ENCODE assay signal across 17 mouse cellular contexts in the genomic region with DNA sequence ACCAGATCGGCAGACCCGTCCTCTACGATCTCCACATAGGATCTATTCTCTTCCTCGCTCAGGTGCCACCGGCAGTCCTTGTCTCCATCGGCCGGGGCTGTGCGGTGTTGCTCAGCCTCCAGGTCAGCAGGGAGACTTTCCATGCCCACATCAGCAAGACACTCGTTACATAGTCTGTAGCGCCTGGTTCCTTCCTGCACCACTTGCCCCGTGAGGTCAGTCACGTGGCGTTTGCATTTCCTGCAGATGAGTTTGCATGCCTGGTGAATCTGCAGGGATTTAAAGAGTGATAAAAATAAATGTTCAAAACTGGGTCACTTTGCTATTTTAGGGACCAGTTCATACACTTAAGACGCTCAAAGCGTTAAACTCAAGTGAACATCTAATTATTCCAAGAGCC. TPM values are rescaled to one million over a fixed set of nuclear protein-coding genes. Genes with fewer than 3 reads are reported as not detected.
A peak's percentile ranks its signal among the peaks of the same experiment; 100 is the strongest.
DNase-seq lines count a peak whose midpoint lies in the region; ATAC-seq and TF ChIP-seq lines count a peak whose summit lies in the region.
"Had no signal": no experiment of that assay in that cellular context is flagged by ENCODE, and none has a peak within 500 bp of the region (broad histone marks: within the 10 kb centered on the region; RNA-seq: fewer than 3 reads in every experiment).

No protein-coding gene starts in this region.

- peaks cover 10% of the 10 kb centered on the region for H3K4me1 ChIP-seq in megakaryocyte, embryonic 14.5 days
- no peaks in the 10 kb centered on the region for H3K4me1 ChIP-seq in liver, postnatal 0 days (ENCODE audit: insufficient read depth)
- H3K4me1 ChIP-seq: heart, embryonic 10.5 days; limb, embryonic 12.5 days; midbrain, embryonic 15.5 days had no signal

- TF ChIP-seq EP300 in liver, postnatal 0 days (IDR thresholded peaks at IDR 0.05; ENCODE audit: low read depth), result no peak

- ATAC-seq in megakaryocyte, adult 5-6 weeks (ENCODE audit: poor library complexity, severe bottlenecking), result no peak
- no peak for ATAC-seq in liver, postnatal 0 days
- ATAC-seq: midbrain, embryonic 15.5 days; Patski had no signal

- 0 out of 2 replicates have a peak overlapping the region, but pooled peaks have one; percentile 12 for H3K27ac ChIP-seq in gastrocnemius, adult 2 months
- H3K27ac ChIP-seq in liver, postnatal 0 days (ENCODE audit: low read depth), result no peak overlapping the region
- H3K27ac ChIP-seq: heart, embryonic 10.5 days; limb, embryonic 12.5 days; liver, embryonic 13.5 days; midbrain, embryonic 15.5 days had no signal

- peaks cover 14% of the 10 kb centered on the region for H3K36me3 ChIP-seq in megakaryocyte, embryonic 14.5 days (replicated peaks; ENCODE audit: low read length)
- H3K36me3 ChIP-seq in liver, postnatal 0 days (replicated peaks; ENCODE audit: insufficient read depth, low read length), result 0 out of 2 replicates have a peak, but pooled peaks cover 3% of the 10 kb centered on the region

- H3K27me3 ChIP-seq in megakaryocyte, embryonic 14.5 days (replicated peaks), result peaks cover 2% of the 10 kb centered on the region
- H3K27me3 ChIP-seq in liver, postnatal 0 days (ENCODE audit: insufficient read depth, low read length), result no peaks in the 10 kb centered on the region
- H3K27me3 ChIP-seq: limb, embryonic 12.5 days; liver, embryonic 13.5 days; midbrain, embryonic 15.5 days; Patski had no signal

- no peak overlapping the region for H3K4me2 ChIP-seq in liver, postnatal 0 days (ENCODE audit: low read depth, low read length)
- H3K4me2 ChIP-seq: limb, embryonic 12.5 days; liver, embryonic 13.5 days; midbrain, embryonic 15.5 days had no signal

- intact Hi-C loops in gastrocnemius, adult 2 months (cut with DNase I), result no loop called here

- peak; percentile 22 for DNase-seq in gastrocnemius, adult 2 months
- no peak for DNase-seq in gastrocnemius, postnatal 10 days
- peak; percentile 13 to 24 for DNase-seq in thymus, postnatal 36 days
- DNase-seq in thymus, postnatal 25 days, result no peak
- no peak for DNase-seq in liver, postnatal 0 days
- no peak for DNase-seq in layer of hippocampus, adult 9-11 months
- DNase-seq: cerebellum, postnatal 10 days; gastrocnemius, postnatal 14 days; heart, postnatal 14 days; layer of hippocampus, postnatal 36 days; liver, embryonic 13.5 days had no signal

- 64% methylated on average over 15 of the region's 15 CpGs for WGBS in liver, postnatal 0 days (ENCODE audit: insufficient replicate concordance)

- peak overlapping the region; percentile 46 for H3K4me3 ChIP-seq in gastrocnemius, adult 2 months
- peak overlapping the region; percentile 28 for H3K4me3 ChIP-seq in megakaryocyte, embryonic 14.5 days (replicated peaks)
- H3K4me3 ChIP-seq in liver, postnatal 0 days (ENCODE audit: low read depth, low read length), result no peak overlapping the region
- H3K4me3 ChIP-seq: heart, embryonic 10.5 days; limb, embryonic 12.5 days; liver, embryonic 13.5 days; midbrain, embryonic 15.5 days had no signal

- H3K9me3 ChIP-seq in megakaryocyte, embryonic 14.5 days, result no peaks in the 10 kb centered on the region
- H3K9me3 ChIP-seq in liver, postnatal 0 days (ENCODE audit: low read length), result no peaks in the 10 kb centered on the region
- H3K9me3 ChIP-seq: heart, embryonic 10.5 days; limb, embryonic 12.5 days; liver, embryonic 13.5 days; midbrain, embryonic 15.5 days had no signal

- no peak overlapping the region for H3K9ac ChIP-seq in liver, postnatal 0 days (replicated peaks)
- H3K9ac ChIP-seq: limb, embryonic 12.5 days; liver, embryonic 13.5 days; midbrain, embryonic 15.5 days had no signal

- no peak for TF ChIP-seq CTCF in gastrocnemius, adult 2 months (IDR thresholded peaks at IDR 0.05)
- TF ChIP-seq CTCF in liver, postnatal 0 days (IDR thresholded peaks at IDR 0.05; ENCODE audit: low read depth), result no peak

RNA-seq across cellular contexts. Expression of a gene that starts 18.7 kb away (rescaled TPM):
- total RNA-seq in gastrocnemius, adult 2 months (2021), result 10 to 100 TPM; 24.8 to 28.9 TPM
- total RNA-seq in gastrocnemius, postnatal 10 days (2021), result 10 to 100 TPM; 24.2 to 25.4 TPM
- polyA plus RNA-seq in megakaryocyte, embryonic 14.5 days (2012; ENCODE audit: insufficient read depth, low replicate concordance), result 3.9 TPM in 1 of 2 replicates, not detected in the other
- 60.9 and 69.8 TPM in 2 replicates for total RNA-seq in megakaryocyte, adult 5-6 weeks (2015)
- total RNA-seq in megakaryocyte, adult 5-6 weeks (2017), result 79.7 and 84.8 TPM in 2 replicates
- 32.2 and 34.2 TPM in 2 replicates for polyA plus RNA-seq in liver, postnatal 0 days (2015; fragmentation: Nextera tagmentation; extraction: Ambion mirVana)

RNA-seq across cellular contexts. Expression of a gene that starts 19.1 kb away (rescaled TPM):
- total RNA-seq in gastrocnemius, adult 2 months (2021), result 10 to 100 TPM; 38.5 to 46.9 TPM
- 10 to 100 TPM; 96.7 to 98.5 TPM for total RNA-seq in gastrocnemius, postnatal 10 days (2021)
- polyA plus RNA-seq in megakaryocyte, embryonic 14.5 days (2012; ENCODE audit: insufficient read depth, low replicate concordance), result 2.0 and 20.5 TPM in 2 replicates
- 174 and 182 TPM in 2 replicates for total RNA-seq in megakaryocyte, adult 5-6 weeks (2015)
- 86.5 and 88.9 TPM in 2 replicates for total RNA-seq in megakaryocyte, adult 5-6 weeks (2017)
- 163 and 167 TPM in 2 replicates for polyA plus RNA-seq in liver, postnatal 0 days (2015; fragmentation: Nextera tagmentation; extraction: Ambion mirVana)

RNA-seq across cellular contexts. Expression of a gene that starts 23.7 kb away (rescaled TPM):
- total RNA-seq in gastrocnemius, adult 2 months (2021), result 1 to 10 TPM in 1 of 2 experiments, under 1 TPM in 1; 0.61 to 1.3 TPM
- total RNA-seq in gastrocnemius, postnatal 10 days (2021), result 1 to 10 TPM; 2.9 to 4.7 TPM
- polyA plus RNA-seq in megakaryocyte, embryonic 14.5 days (2012; ENCODE audit: insufficient read depth, low replicate concordance), result 0.29 TPM in 1 of 2 replicates, not detected in the other
- 3.0 and 3.3 TPM in 2 replicates for total RNA-seq in megakaryocyte, adult 5-6 weeks (2015)
- 9.3 and 9.4 TPM in 2 replicates for total RNA-seq in megakaryocyte, adult 5-6 weeks (2017)
- polyA plus RNA-seq in liver, postnatal 0 days (2015; fragmentation: Nextera tagmentation; extraction: Ambion mirVana), result 1.9 and 2.3 TPM in 2 replicates

Comparison
In these comparisons a context has a peak if more than half of its experiments do, and no peak if none do; other contexts are left out.
1. DNase-seq: peak in gastrocnemius, adult 2 months (single experiment) and thymus, postnatal 36 days (2 of 2); none in gastrocnemius, postnatal 10 days (single experiment), thymus, postnatal 25 days (single experiment), liver, postnatal 0 days (single experiment) and layer of hippocampus, adult 9-11 months (single experiment).